Mouse (Mus musculus): ENCODE measurements around the gene Dnah8.

- TF ChIP-seq CTCF (IDR thresholded peaks at IDR 0.05; ENCODE audit: extremely low read depth, insufficient read depth, low read length), result no peak
- no peak for TF ChIP-seq POLR2A (IDR thresholded peaks at IDR 0.05; ENCODE audit: extremely low read depth, insufficient read depth, low read length)
These were observed 48.4 kb downstream of the Dnah8 start for GRCm38 (mm10) chr17:30672556-30672955.
